Mouse (Mus musculus) kidney, adult 2 months (tissue): Measurements from ENCODE around the gene Fam213a. TPM values are rescaled to one million over a fixed set of nuclear protein-coding genes. Genes with fewer than 3 reads are reported as not detected.
"Not testable (repeated sequence)": the region's sequence is repeated elsewhere in the genome, so short reads cannot be mapped to it uniquely, and the experiment has no call there.

ENCODE experiments used
- DNase-seq: peaks from one replicate; pipeline ENCODE4 v3.0.0; 2021
- H3K27ac ChIP-seq: fragments of 200-500 bp; 2 replicates; pipeline ENCODE4 v1.5.1; 2012; ENCODE audit warnings: low read depth, low read length, control low read depth, inconsistent platforms; ENCODE audit not compliant: insufficient read depth
- H3K27me3 ChIP-seq: fragments of 200-500 bp; replicated peaks from 2 replicates; pipeline ENCODE4 v1.6.1; 2012; ENCODE audit warnings: mild to moderate bottlenecking, moderate library complexity, low read length, inconsistent platforms; ENCODE audit not compliant: control insufficient read depth, insufficient read depth
- H3K36me3 ChIP-seq: fragments of 200-500 bp; 2 replicates; pipeline ENCODE4 v1.6.1; 2012; ENCODE audit warnings: mild to moderate bottlenecking, moderate library complexity, low read length, inconsistent platforms; ENCODE audit not compliant: control insufficient read depth, insufficient read depth
- H3K4me1 ChIP-seq: fragments of 200-500 bp; 2 replicates; pipeline ENCODE4 v1.6.1; 2011; ENCODE audit warnings: low read length; ENCODE audit not compliant: control insufficient read depth, insufficient read depth
- H3K4me3 ChIP-seq: fragments of 200-500 bp; 2 replicates; pipeline ENCODE4 v1.5.1; 2011; ENCODE audit warnings: mild to moderate bottlenecking, low read depth, low read length, control low read depth; ENCODE audit not compliant: insufficient read depth
- CTCF ChIP-seq: fragments of 200-500 bp; conservative IDR thresholded peaks from 2 replicates; pipeline ENCODE4 v1.5.1; 2011; ENCODE audit warnings: low read depth, mild to moderate bottlenecking, control low read depth, low read length, moderate library complexity, mixed read lengths; ENCODE audit not compliant: insufficient read depth, insufficient read length
- POLR2A ChIP-seq: fragments of 200-500 bp; IDR thresholded peaks from one replicate; pipeline ENCODE4 v1.6.1; 2011; ENCODE audit warnings: low read depth, low read length, control low read depth
- WGBS: fragments of 180-500 bp; shearing (Covaris S2); methylation state at CpG from one replicate; pipeline ENCODE4 v1.1.7; 2018; 5-methylcytosine and 5-hydroxymethylcytosine counted together
- polyA plus RNA-seq: library from polyadenylated mRNA; depleted of rRNA; stranded (reverse); fragments of >200 nt; gene quantifications from 2 replicates; pipeline ENCODE4 v1.2.3, GENCODE M21; 2012; rRNA removed

Fam213a gene
- 68.2 and 80.8 TPM in 2 replicates for polyA plus RNA-seq

DNA sequence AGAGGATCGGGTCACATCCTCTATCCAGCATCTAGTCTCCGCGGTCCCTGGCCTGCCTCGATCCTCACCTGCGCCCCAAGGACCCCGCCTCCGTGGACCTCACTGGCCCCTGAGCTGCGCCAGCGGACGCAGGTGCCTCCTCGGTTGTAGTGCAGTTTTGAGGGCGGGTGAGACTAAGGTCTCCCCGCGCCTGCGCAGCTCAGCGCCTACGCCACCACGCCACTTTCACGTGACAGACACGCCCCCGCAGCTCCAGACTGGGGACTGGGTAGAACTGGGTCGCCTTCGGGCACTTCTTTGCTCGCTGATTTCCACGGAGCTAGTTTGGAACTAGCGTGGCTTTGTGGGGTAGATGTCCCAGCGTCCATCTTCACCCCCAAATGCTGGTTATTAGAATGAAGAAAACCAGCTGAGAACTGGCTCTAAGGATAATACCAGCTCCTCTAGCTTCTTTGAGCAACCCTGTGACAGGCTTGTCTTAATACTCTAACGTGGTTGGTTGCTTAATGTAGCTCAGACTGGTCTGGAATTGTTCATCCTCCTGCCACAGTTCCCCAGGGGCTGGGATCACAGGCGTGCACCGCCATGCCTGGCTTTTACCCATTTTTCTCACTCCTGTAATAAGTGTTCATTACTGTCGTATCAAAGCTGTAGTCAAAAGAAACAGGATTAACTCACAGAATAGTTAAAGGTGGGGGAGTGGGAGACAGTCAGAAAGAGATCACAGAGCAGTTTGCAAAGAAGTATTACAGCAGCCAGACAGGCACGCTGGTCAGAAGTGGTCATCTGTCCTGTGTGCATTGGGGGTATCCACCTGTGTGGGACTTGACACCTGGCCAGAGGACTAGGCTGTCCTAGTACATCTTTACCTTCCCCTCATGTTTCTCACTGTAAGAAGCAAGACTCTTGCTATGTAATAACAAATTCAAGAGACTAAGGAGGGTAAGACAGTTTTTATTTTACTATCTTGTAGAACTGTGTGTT, at the start of gene Fam213a:
TSS of gene Fam213a (minus strand) at position 159 of the 984 bp plus-strand sequence.
- peaks cover 13% of the 10 kb centered on the region for H3K4me1 ChIP-seq
- peak; percentile 96 for DNase-seq
- H3K27ac ChIP-seq: peak within 1 kb of the TSS; percentile 64
- no peaks in the 10 kb centered on the region for H3K27me3 ChIP-seq
- 3% methylated on average over 32 of the region's 32 CpGs for WGBS
- peak within 1 kb of the TSS; percentile 77 for H3K4me3 ChIP-seq
- no peaks in the 10 kb centered on the region for H3K36me3 ChIP-seq
- TF ChIP-seq CTCF: no peak
- peak; percentile 62 for TF ChIP-seq POLR2A

DNA sequence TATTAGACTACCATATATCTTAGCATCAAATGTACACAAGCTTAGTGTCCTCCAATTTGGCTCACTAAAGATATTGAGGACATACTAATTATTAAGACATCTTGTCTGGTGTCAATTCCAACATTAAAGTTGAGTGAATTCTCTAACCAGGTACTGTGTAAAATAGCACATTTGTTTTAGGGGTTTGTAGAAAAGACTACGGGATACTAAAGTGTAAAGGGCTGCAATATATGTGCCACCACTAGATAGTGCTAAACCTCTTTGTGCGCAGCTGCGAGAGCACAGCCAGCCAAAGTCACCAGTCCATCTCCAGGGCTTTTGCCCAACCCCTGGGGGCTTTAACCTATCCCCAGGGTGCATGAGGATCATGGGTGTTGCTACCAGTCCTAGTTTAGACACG, 39.6 kb upstream of the Fam213a start:
- not testable (repeated sequence) for DNase-seq, H3K4me3 ChIP-seq, H3K4me1 ChIP-seq, H3K36me3 ChIP-seq, H3K27me3 ChIP-seq, H3K27ac ChIP-seq
- WGBS: 25% methylated on average over 3 of the region's 4 CpGs

DNA sequence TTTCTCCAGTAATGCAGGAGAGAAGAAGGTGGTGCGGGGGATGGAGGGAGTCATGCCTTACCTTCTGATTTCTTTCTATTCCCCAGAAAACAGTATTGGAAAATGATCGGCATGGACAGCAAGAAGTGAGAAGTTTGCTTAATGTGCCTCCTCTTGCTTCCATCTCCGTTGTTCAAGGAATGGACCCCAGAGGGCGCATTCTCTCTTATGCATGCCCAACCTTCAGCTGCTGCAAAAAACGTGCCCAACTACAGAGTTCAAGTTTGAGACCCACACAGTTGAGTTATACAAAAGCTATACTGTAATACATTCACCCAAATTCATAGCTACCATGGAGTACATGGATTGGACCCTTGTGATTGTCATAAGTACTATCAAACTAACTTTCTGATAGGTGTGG, 38.9 kb upstream of the Fam213a start:
- Histone ChIP-seq H3K27ac (no peak overlapping the region), H3K27me3 (no peaks in the 10 kb centered on the region), H3K4me3 (no peak overlapping the region), H3K4me1 (no peaks in the 10 kb centered on the region), H3K36me3 (no peaks in the 10 kb centered on the region)
- no peak for DNase-seq
- no peak for TF ChIP-seq CTCF
- TF ChIP-seq POLR2A: no peak
- WGBS: 68% methylated on average over 5 of the region's 5 CpGs

DNA sequence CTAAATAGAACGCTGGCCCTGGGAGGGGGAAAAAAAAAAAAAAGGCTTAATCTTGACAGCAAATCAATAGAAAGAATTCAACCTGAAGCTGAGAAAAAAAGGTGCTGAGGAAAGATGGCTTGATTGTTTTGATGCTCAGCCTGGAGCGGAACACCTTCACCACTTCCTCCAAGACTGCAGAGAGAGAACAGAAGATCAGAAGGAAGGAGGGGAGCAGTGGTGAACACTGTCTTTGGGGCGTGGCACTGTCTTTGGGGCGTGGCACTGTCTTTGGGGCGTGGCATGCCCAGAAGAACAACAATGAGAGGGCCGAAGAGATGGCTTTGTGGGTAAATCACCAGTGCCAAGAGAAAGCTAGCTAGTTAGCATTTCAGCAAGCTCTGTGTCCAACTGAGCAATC, 36.9 kb upstream of the Fam213a start:
- Histone ChIP-seq H3K27ac (no peak overlapping the region), H3K4me1 (no peaks in the 10 kb centered on the region), H3K4me3 (no peak overlapping the region), H3K27me3 (no peaks in the 10 kb centered on the region), H3K36me3 (no peaks in the 10 kb centered on the region)
- TF ChIP-seq CTCF (no peak), POLR2A (no peak)
- 73% methylated on average over 6 of the region's 6 CpGs for whole genome bisulfite sequencing
- DNase-seq: no peak

DNA sequence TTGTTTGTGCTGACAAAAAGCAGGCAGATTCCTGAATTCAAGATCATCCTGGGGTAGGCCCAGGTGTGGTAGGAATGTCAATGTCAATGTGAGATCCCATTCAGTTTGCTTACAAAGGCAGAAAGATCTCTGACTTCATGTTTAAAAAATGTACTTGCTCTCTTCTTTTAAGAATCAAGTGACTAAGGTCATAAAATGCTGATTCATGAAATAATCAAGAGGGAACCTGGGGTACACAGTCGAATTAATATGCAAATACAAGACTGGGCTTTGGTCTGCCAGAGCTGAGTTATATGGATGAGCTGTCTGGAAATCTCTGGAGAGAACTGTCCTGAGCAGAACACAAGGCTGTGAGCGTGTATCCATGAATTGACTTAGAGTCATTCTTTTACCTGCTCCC, 33.8 kb upstream of the Fam213a start:
- Histone ChIP-seq H3K36me3 (no peaks in the 10 kb centered on the region), H3K27me3 (no peaks in the 10 kb centered on the region), H3K27ac (no peak overlapping the region), H3K4me1 (no peaks in the 10 kb centered on the region), H3K4me3 (no peak overlapping the region)
- WGBS: 74% methylated on average over 2 of the region's 2 CpGs
- no peak for DNase-seq
- TF ChIP-seq CTCF (no peak), POLR2A (no peak)

DNA sequence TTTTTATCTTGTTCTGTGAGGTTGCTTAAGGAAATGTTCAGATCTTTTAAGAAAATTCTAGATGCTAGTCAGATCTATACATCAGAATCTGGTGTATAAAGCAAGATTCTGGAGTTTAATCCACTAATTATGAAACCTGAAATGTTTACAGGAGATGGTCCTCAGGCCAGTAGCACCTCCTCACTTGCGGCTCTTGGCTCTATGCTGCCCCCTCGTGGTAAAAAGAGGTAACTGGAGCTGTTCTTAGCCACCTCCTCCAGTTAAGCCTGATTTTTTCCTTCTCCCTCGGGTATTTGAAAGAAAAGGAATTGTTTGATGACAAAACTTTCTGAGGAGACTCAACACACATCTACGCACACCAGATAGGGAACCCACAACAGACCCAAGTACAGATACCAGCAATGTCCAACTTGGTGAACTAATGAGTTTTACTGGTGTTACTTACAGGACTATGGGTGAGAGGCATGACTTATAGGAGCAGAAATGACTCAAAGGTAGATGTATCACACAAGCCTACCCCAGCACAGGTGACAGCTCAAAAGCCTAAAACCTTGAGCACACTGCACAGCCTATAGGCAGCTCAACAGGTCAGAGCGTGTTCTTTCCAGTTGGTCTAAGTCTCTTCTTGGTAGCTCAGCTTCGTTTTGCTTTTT, 21.7 kb upstream of the Fam213a start:
- Histone ChIP-seq H3K27me3 (no peaks in the 10 kb centered on the region), H3K36me3 (no peaks in the 10 kb centered on the region), H3K27ac (no peak overlapping the region), H3K4me3 (no peak overlapping the region), H3K4me1 (no peaks in the 10 kb centered on the region)
- peak; percentile 69 for DNase-seq
- TF ChIP-seq POLR2A (no peak), CTCF (peak; percentile 85)
- WGBS: 32% methylated on average over 6 of the region's 6 CpGs
